Mouse (Mus musculus): ENCODE measurements around the gene Tead1.

- TF ChIP-seq CTCF (IDR thresholded peaks at IDR 0.05; ENCODE audit: control insufficient read depth, insufficient read depth, insufficient replicate concordance, low read depth, low read length) (no peak), POLR2A (IDR thresholded peaks at IDR 0.05; ENCODE audit: control insufficient read depth, low read depth, low read length) (no peak)
Observed at GRCm38 (mm10) chr7:112871752-112872151, 192.6 kb downstream of the Tead1 start.

Data from testis, adult 2 months (tissue).